Mouse (Mus musculus) Patski (cell line): ENCODE measurements around the gene H2-DMa. TPM values are rescaled to one million over a fixed set of nuclear protein-coding genes. Genes with fewer than 3 reads are reported as not detected.
A peak's percentile ranks its signal among the peaks of the same experiment; 100 is the strongest.

Experiments
- ATAC-seq: fragments of 100-300 bp; one replicate; pipeline ENCODE4 v1.8.0; 2021
- CTCF ChIA-PET: fragments of 350-600 bp; sonication (Branson Sonifier 250); formaldehyde crosslinking; loops from one replicate; lab custom pipeline; 2022; ENCODE audit warnings: inconsistent platforms; lab: Charles Lee
- POLR2A ChIA-PET: fragments of 350-600 bp; sonication (Branson Sonifier 250); formaldehyde crosslinking; loops from one replicate; lab custom pipeline; 2022; ENCODE audit warnings: antibody characterized with exemption, inconsistent platforms; lab: Charles Lee
- DNase-seq: peaks from one replicate; pipeline ENCODE4 v3.0.0-alpha.2; 2011; ENCODE audit warnings: low read depth, low spot score
- H3K27me3 ChIP-seq: fragments of 371-371 bp; one replicate; pipeline ENCODE4 v1.5.1; 2021
- CTCF ChIP-seq: fragments of 100-300 bp; IDR thresholded peaks from one replicate; pipeline ENCODE4 v1.5.1; 2021
- in situ Hi-C: fragments of 300-500 bp; cut with MboI; formaldehyde crosslinking; loops from 3 replicates; pipeline ENCODE4 v1.11.1; 2018; ENCODE audit warnings: low pct_unique_long_range_greater_than_20kb, mixed read lengths
- polyA plus RNA-seq: library from polyadenylated mRNA; unstranded; gene quantifications from one replicate; pipeline ENCODE4 v1.2.3, GENCODE M21; 2021

Gene H2-DMa
- polyA plus RNA-seq, 1 experiment from 2014 or later: 17.1 TPM

GRCm38 (mm10) chr17:34110309-34110708 is 9.0 kb upstream of the H2-DMa start:
- DNase-seq (no peak), ATAC-seq (no peak)
- TF ChIP-seq CTCF: no peak
- in situ Hi-C loops: loop anchor here (25.0 kb wide), 1 partner anchor 1802 kb away; the partner anchor contains the start of genes Atat1, Mrps18b and Ppp1r10
- CTCF ChIA-PET: interaction anchor here (0.9 to 5.1 kb wide), 5 partner anchors 9 to 60 kb away, joined by 3 to 32 read pairs (median 4); partner anchors contain the start of gene H2-DMa
- POLR2A ChIA-PET: interaction anchor here (0.6 to 2.2 kb wide), 2 partner anchors 9 to 11 kb away, joined by 3 to 12 read pairs; partner anchors contain the start of gene H2-DMa
- H3K27me3 ChIP-seq: no peaks in the 10 kb centered on the region

- H3K27me3 ChIP-seq: no peaks in the 10 kb centered on the region
- ChIA-PET CTCF (interaction anchor here (0.9 to 5.1 kb wide), 2 partner anchors 15 to 20 kb away, joined by 3 to 32 read pairs; no protein-coding TSS in a partner anchor), POLR2A (interaction anchor here (1.0 kb wide), 1 partner anchor 56 kb away, joined by 3 read pairs; no protein-coding TSS in a partner anchor)
- TF ChIP-seq CTCF: no peak
- DNase-seq (no peak), ATAC-seq (no peak)
- in situ Hi-C loops: loop anchor here (25.0 kb wide), 1 partner anchor 1798 kb away; the partner anchor contains the start of genes Atat1, Mrps18b and Ppp1r10
Measured at GRCm38 (mm10) chr17:34114114-34114513, 5.2 kb upstream of the H2-DMa start.

GRCm38 (mm10) chr17:34116736-34117370 is 2.5 kb upstream of the H2-DMa start:
- POLR2A ChIA-PET: interaction anchor here (0.7 to 2.1 kb wide), 3 partner anchors 11 to 66 kb away, joined by 3 to 9 read pairs (median 7); no protein-coding TSS in a partner anchor
- no peak for TF ChIP-seq CTCF
- in situ Hi-C loops: loop anchor here (25.0 kb wide), 1 partner anchor 1795 kb away; the partner anchor contains the start of genes Atat1, Mrps18b and Ppp1r10
- no peak for ATAC-seq
- DNase-seq: no peak
- no peaks in the 10 kb centered on the region for H3K27me3 ChIP-seq
- CTCF ChIA-PET: interaction anchor here (0.9 to 6.9 kb wide), 6 partner anchors 8 to 48 kb away, joined by 3 to 42 read pairs (median 4); no protein-coding TSS in a partner anchor

GRCm38 (mm10) chr17:34117421-34118112 is 1.8 kb upstream of the H2-DMa start:
- H3K27me3 ChIP-seq: no peaks in the 10 kb centered on the region
- CTCF ChIA-PET: interaction anchor here (0.8 to 6.9 kb wide), 3 partner anchors 17 to 24 kb away, joined by 3 to 42 read pairs (median 3); no protein-coding TSS in a partner anchor
- TF ChIP-seq CTCF: no peak
- ATAC-seq (no peak), DNase-seq (no peak)
- POLR2A ChIA-PET: interaction anchor here (2.1 to 3.4 kb wide), 3 partner anchors 8 to 17 kb away, joined by 9 to 19 read pairs (median 12); no protein-coding TSS in a partner anchor
- in situ Hi-C loops: loop anchor here (25.0 kb wide), 1 partner anchor 1795 kb away; the partner anchor contains the start of genes Atat1, Mrps18b and Ppp1r10

DNA sequence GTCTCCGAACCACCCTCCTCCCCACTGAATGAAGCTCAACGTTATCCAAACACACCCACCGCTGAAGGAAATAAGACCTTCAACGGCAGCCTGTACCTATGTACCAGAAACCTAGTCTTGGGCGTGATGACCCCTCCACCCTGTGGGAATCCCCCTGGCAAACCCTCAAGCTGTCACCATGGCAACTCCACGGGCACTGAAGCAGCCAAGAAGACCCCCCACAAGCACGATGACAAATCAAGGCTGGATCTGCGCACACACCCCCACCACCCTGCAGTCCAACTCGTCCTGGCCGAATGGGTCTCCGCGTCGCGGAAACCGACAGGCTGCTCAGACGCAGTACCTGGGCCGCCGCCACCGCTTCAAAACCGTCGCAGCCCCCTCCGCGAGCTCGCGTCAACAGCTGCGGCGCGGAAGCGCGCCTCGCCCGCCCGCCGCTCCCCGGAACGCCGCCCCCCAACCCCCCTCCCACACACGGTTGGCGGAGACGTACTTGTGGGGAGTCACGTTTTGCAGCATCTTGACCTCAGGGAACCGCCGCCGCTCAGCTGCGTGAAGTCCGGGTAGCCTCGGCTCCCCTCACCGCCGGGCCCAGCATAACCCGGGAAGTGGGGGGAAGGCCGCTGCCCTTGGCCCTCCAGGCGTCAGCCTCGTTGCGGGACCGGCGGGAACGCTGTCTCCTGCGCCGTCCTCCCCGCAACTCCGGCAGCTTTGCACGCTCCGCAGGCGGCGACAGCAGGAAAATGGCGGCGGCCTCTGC is 1.0 kb upstream of the H2-DMa start:
- CTCF ChIA-PET: interaction anchor here (0.8 to 6.9 kb wide), 3 partner anchors 8 to 25 kb away, joined by 3 to 42 read pairs (median 4); no protein-coding TSS in a partner anchor
- in situ Hi-C loops: loop anchor here (25.0 kb wide), 1 partner anchor 1794 kb away; the partner anchor contains the start of genes Atat1, Mrps18b and Ppp1r10
- TF ChIP-seq CTCF: no peak
- H3K27me3 ChIP-seq: no peaks in the 10 kb centered on the region
- DNase-seq (peak; percentile 47), ATAC-seq (no peak)
- POLR2A ChIA-PET: interaction anchor here (0.8 to 3.4 kb wide), 4 partner anchors 9 to 47 kb away, joined by 3 to 19 read pairs (median 8); no protein-coding TSS in a partner anchor

DNA sequence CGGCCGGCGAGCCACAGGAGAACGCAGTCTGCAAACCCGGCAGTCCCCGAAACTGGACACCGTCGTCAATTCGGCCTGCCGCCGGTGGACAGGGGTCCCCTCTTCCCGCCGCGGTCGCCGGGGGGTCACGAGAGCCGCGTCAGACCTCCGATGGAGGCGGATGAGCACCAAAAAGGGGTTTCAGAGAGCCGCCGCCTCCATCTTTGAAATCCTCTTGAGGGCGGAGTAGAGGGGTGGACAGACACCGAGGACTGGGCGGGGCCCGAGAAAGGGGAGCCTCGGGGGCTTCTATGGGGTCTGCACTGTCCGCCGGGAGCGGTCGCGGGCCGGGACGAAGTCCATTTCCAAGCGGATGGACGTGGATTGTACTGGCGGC is 480 bp upstream of the H2-DMa start:
- POLR2A ChIA-PET: interaction anchor here (0.8 to 3.4 kb wide), 5 partner anchors 9 to 46 kb away, joined by 3 to 19 read pairs (median 12); no protein-coding TSS in a partner anchor
- CTCF ChIA-PET: interaction anchor here (1.5 to 6.9 kb wide), 2 partner anchors 9 to 15 kb away, joined by 4 to 42 read pairs; no protein-coding TSS in a partner anchor
- in situ Hi-C loops: loop anchor here (25.0 kb wide), 1 partner anchor 1793 kb away; the partner anchor contains the start of genes Atat1, Mrps18b and Ppp1r10
- no peak for TF ChIP-seq CTCF
- H3K27me3 ChIP-seq: no peaks in the 10 kb centered on the region
- ATAC-seq (no peak), DNase-seq (no peak)

DNA sequence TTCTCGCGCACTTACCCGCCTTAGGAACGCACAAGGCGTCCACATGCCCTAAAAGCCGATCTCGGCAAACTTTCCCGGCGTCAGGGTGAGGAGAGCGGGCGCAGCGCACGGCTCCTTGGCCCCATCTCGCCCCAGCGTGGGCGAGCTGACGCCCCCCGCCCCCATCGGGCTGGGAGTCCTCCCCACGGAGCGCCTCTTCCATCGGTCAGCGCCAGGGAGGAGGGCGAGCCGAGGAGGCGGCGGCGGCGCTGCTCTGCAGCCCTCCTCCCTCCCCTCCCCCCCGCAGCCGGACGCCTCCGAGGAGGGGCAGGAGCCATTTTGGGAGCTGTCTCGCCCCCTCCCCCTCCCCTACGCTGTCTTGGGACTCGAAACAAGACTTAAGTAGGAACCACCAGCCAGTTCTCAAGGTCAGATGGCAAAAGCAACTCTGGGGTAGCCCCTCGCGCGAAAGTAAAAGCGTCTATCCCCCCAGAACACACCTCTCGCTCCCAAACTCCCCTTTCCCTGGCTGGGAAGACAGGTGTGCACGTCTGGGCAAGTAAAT is 911 bp downstream of the H2-DMa start:
- TF ChIP-seq CTCF: no peak
- DNase-seq (no peak), ATAC-seq (no peak)
- ChIA-PET CTCF (interaction anchor here (1.5 to 6.9 kb wide), 2 partner anchors 10 to 14 kb away, joined by 4 to 42 read pairs; no protein-coding TSS in a partner anchor), POLR2A (interaction anchor here (0.9 to 3.4 kb wide), 4 partner anchors 9 to 27 kb away, joined by 3 to 19 read pairs (median 13); no protein-coding TSS in a partner anchor)
- H3K27me3 ChIP-seq: no peaks in the 10 kb centered on the region
- in situ Hi-C loops: loop anchor here (25.0 kb wide), 1 partner anchor 1792 kb away; the partner anchor contains the start of genes Atat1, Mrps18b and Ppp1r10

GRCm38 (mm10) chr17:34120814-34121171 is 1.5 kb downstream of the H2-DMa start:
- no peak for ATAC-seq
- POLR2A ChIA-PET: interaction anchor here (0.9 to 3.4 kb wide), 7 partner anchors 8 to 28 kb away, joined by 3 to 19 read pairs (median 5); no protein-coding TSS in a partner anchor
- CTCF ChIA-PET: interaction anchor here (6.9 kb wide), 1 partner anchor 14 kb away, joined by 42 read pairs; no protein-coding TSS in a partner anchor
- no peaks in the 10 kb centered on the region for H3K27me3 ChIP-seq
- TF ChIP-seq CTCF: no peak
- DNase-seq: no peak
- in situ Hi-C loops: loop anchor here (25.0 kb wide), 1 partner anchor 1792 kb away; the partner anchor contains the start of genes Atat1, Mrps18b and Ppp1r10
